Mouse (Mus musculus) stomach, postnatal 0 days (tissue): ENCODE data around the gene Ttc26.

ENCODE experiments used
- CTCF ChIP-seq: IDR thresholded peaks from 2 replicates; pipeline ENCODE4 v1.5.1; 2016; ENCODE audit warnings: antibody characterized with exemption, low read depth, mild to moderate bottlenecking, moderate library complexity
- EP300 ChIP-seq: optimal IDR thresholded peaks from 2 replicates; pipeline ENCODE3; 2016; ENCODE audit warnings: antibody characterized with exemption

DNA sequence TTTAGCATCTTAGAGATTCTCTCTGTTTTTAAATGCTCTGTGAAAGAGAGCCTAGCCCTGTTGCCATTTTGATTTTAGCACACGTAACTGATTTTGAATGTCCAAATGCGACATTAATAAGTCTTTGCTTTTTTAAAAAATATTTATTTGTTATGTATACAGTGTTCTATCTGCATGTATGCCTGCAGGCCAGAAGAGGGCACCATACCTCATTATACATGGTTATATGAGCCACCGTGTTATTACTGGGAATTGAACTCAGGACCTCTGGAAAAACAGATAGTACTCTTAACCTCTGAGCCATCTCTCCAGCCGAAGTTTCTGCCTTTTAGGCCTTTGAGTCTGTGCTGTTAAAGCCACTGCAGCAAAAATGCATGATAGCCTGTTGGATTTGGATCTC lies 88.3 kb downstream of the Ttc26 start:
- peak; percentile 59 for TF ChIP-seq CTCF
- no peak for TF ChIP-seq EP300
